Mouse (Mus musculus) liver, embryonic 14.5 days (tissue): ENCODE measurements around the gene Olfr51. TPM values are rescaled to one million over a fixed set of nuclear protein-coding genes. Genes with fewer than 3 reads are reported as not detected.
"Not testable (repeated sequence)": the region's sequence is repeated elsewhere in the genome, so short reads cannot be mapped to it uniquely, and the experiment has no call there.

ENCODE experiments used
- ATAC-seq: fragments of 200-750 bp; cut with Nextera tagmentation; 2 replicates; pipeline ENCODE4 v1.8.0; 2017; ENCODE audit warnings: moderate number of reproducible peaks, mild to moderate bottlenecking, moderate library complexity; ENCODE audit not compliant: insufficient read depth
- DNase-seq, 3 experiments: peaks; one replicate each; pipeline ENCODE4 v3.0.0-alpha.2; 2012 to 2013; ENCODE audit warnings: low read depth in 3 of 3, low spot score in 3 of 3
- H3K27ac ChIP-seq: fragments of 300-500 bp; sonication (generic); 2 replicates; pipeline ENCODE4 v1.5.1; 2014; ENCODE audit warnings: moderate library complexity, mild to moderate bottlenecking, control low read depth, inconsistent platforms
- H3K27me3 ChIP-seq: fragments of 300-500 bp; sonication (generic); 2 replicates; pipeline ENCODE4 v1.6.1; 2014; ENCODE audit warnings: mild to moderate bottlenecking, low read length, moderate library complexity; ENCODE audit not compliant: control insufficient read depth, insufficient read depth
- H3K36me3 ChIP-seq: fragments of 300-500 bp; sonication (generic); replicated peaks from 2 replicates; pipeline ENCODE4 v1.6.1; 2014; ENCODE audit warnings: low read depth; ENCODE audit not compliant: control insufficient read depth, insufficient read depth
- H3K4me1 ChIP-seq, 2 experiments: fragments of 200-500 bp in 1 of 2; fragments of 300-500 bp in 1 of 2; sonication (generic) in 1 of 2; replicated peaks; 2 replicates each; pipeline ENCODE4 v1.6.1; 2012 to 2014; ENCODE audit warnings: antibody characterized with exemption in 1 of 2, inconsistent platforms in 1 of 2, low read length in 1 of 2; ENCODE audit not compliant: control insufficient read depth in 2 of 2, insufficient read depth in 2 of 2
- H3K4me2 ChIP-seq: fragments of 300-500 bp; sonication (generic); 2 replicates; pipeline ENCODE4 v1.6.1; 2014; ENCODE audit warnings: low read depth, mild to moderate bottlenecking, control low read depth, moderate library complexity
- H3K4me3 ChIP-seq, 2 experiments: fragments of 200-500 bp in 1 of 2; fragments of 300-500 bp in 1 of 2; sonication (generic) in 1 of 2; 2 replicates each; pipeline ENCODE4 v1.5.1; 2012 to 2014; ENCODE audit warnings: low read depth in 2 of 2, low read length in 2 of 2, mild to moderate bottlenecking in 2 of 2, control low read depth in 1 of 2, inconsistent platforms in 1 of 2, moderate library complexity in 1 of 2; ENCODE audit not compliant: insufficient read depth in 1 of 2
- H3K9ac ChIP-seq: fragments of 300-500 bp; sonication (generic); replicated peaks from 2 replicates; pipeline ENCODE4 v1.6.1; 2014; ENCODE audit warnings: mild to moderate bottlenecking, control low read depth, moderate library complexity
- H3K9me3 ChIP-seq: fragments of 300-500 bp; sonication (generic); 2 replicates; pipeline ENCODE4 v1.6.1; 2016; ENCODE audit warnings: low read length, mixed read lengths; ENCODE audit not compliant: control insufficient read depth
- CTCF ChIP-seq: IDR thresholded peaks from 2 replicates; pipeline ENCODE4 v1.5.1; 2016; ENCODE audit warnings: antibody characterized with exemption, low read depth, control low read depth
- EP300 ChIP-seq: IDR thresholded peaks from 2 replicates; pipeline ENCODE4 v1.6.1; 2016; ENCODE audit warnings: antibody characterized with exemption, low read depth
- WGBS: fragments of 180-500 bp; shearing (Covaris S2); extraction: QIAGEN DNeasy Blood & Tissue Kit; methylation state at CpG from one replicate; pipeline ENCODE4 v1.1.7; 2014; ENCODE audit not compliant: insufficient replicate concordance; 5-methylcytosine and 5-hydroxymethylcytosine counted together
- polyA plus RNA-seq, 2 experiments: library from polyadenylated mRNA; depleted of rRNA in 1 of 2; stranded (reverse) in 1 of 2; unstranded in 1 of 2; fragments of >200 nt; fragmentation: Nextera tagmentation in 1 of 2; extraction: Ambion mirVana in 1 of 2; gene quantifications; 2 replicates each; pipeline versions ENCODE4 v1.2.1 to v1.2.3; 2012 to 2014

The Olfr51 gene
- polyA plus RNA-seq, 2 experiments: not detected

DNA sequence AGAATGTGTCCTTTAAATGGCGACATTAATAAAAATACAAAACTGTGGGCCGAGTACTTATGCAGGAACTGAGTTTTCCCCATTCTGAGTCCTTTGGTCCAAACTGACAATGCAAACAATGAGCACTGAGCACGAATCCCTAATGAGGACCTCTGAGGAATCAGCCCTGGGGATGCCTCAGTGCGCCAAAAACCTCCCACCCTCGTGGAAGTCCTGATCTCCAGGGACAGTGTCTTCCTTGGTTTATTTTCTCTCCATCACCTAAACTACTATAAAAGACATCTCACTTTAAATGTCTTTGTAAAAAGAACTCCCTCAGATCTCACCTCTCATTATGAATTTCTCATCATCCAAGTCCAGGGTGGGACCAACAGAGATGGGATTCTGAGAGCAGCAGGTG is 21.7 kb upstream of the Olfr51 start, which contains the start of gene Olfr1377:
Gene Olfr1377 (plus strand): TSS at position 301 of the 400 bp plus-strand sequence.
- ATAC-seq (no peak), DNase-seq (no peak)
- no peaks in the 10 kb centered on the region for H3K27me3 ChIP-seq
- no peak within 1 kb of the TSS for H3K4me3 ChIP-seq
- H3K27ac ChIP-seq: no peak within 1 kb of the TSS
- no peaks in the 10 kb centered on the region for H3K9me3 ChIP-seq
- H3K9ac ChIP-seq: no peak within 1 kb of the TSS
- H3K4me2 ChIP-seq: no peak within 1 kb of the TSS
- no peaks in the 10 kb centered on the region for H3K36me3 ChIP-seq
- no peaks in the 10 kb centered on the region for H3K4me1 ChIP-seq
- 56% methylated on average over 5 of the region's 5 CpGs for WGBS
- TF ChIP-seq CTCF: no peak
- no peak for TF ChIP-seq EP300

DNA sequence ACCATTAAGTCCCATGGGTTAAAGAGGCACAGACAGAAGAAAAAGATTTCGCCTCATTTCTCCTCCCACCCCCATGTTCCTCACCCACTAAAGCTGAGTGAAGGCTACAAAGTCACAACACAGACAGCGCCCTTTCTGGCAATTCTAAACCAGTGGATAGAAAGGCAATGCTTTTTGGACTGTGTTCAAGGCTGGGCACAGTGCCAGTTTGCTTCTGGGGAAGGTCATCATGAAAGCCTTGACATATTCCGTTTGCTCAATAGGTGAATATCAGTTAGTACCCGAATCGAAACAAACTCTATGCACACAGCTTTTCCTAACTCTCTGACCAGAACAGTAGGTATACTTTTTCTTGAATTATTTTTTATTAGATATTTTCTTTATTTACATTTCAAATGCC is 8.4 kb downstream of the Olfr51 start:
- H3K27ac ChIP-seq: no peak overlapping the region
- no peaks in the 10 kb centered on the region for H3K36me3 ChIP-seq
- no peaks in the 10 kb centered on the region for H3K27me3 ChIP-seq
- no peak overlapping the region for H3K9ac ChIP-seq
- no peak overlapping the region for H3K4me2 ChIP-seq
- H3K9me3 ChIP-seq: no peaks in the 10 kb centered on the region
- WGBS: 56% methylated on average over 5 of the region's 5 CpGs
- H3K4me1 ChIP-seq: no peaks in the 10 kb centered on the region
- no peak for DNase-seq
- H3K4me3 ChIP-seq: no peak overlapping the region
- TF ChIP-seq EP300: no peak
- no peak for TF ChIP-seq CTCF
- ATAC-seq: no peak

DNA sequence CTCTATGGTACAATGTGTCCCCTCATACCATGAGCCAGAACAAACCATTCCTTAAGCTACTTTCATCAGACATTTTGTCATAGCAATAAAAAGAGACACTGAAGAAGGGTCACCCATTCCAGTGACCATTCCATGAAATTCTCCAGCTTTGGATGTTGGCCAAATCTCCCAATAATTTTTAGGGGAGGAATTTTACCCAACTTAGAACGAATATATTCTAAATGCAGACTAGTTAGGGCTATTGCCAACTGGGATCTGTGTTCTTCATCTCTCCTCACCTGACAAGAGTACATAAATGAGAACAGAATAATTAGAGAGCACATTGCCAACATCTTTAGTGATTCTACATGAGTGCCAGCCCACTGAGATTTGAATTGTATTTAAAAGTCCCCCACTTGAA is 10.5 kb downstream of the Olfr51 start, which contains the start of gene Olfr54:
Gene Olfr54 (plus strand): TSS at position 301 of the 400 bp plus-strand sequence.
- H3K9ac ChIP-seq: no peak within 1 kb of the TSS
- no peak for DNase-seq
- ATAC-seq: no peak
- no peak within 1 kb of the TSS for H3K4me2 ChIP-seq
- no peaks in the 10 kb centered on the region for H3K4me1 ChIP-seq
- 32% methylated on average over 1 of the region's 1 CpGs for WGBS
- H3K36me3 ChIP-seq: no peaks in the 10 kb centered on the region
- H3K9me3 ChIP-seq: no peaks in the 10 kb centered on the region
- H3K27me3 ChIP-seq: no peaks in the 10 kb centered on the region
- no peak within 1 kb of the TSS for H3K4me3 ChIP-seq
- no peak within 1 kb of the TSS for H3K27ac ChIP-seq
- no peak for TF ChIP-seq EP300
- no peak for TF ChIP-seq CTCF

DNA sequence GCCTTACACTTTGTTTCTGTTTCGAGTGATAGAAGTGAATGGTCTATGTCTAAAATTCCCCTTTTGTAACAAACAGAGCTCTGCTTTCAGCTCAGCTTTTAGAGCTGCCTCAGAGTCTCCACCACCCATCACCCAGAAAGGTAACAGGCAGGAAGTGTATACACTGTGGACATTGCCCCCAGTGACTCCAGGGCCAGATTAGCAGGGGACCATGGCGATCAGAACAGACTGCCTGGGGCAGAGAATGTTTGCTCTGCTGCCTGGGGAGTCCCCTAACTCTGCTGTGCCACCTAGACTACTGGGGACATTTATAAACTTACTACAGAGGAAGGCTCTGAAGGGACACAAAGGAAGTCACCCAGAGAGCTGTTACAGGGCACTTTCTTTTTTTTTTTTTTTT is 12.9 kb downstream of the Olfr51 start:
- 21% methylated on average over 2 of the region's 2 CpGs for WGBS
- Histone ChIP-seq H3K9ac (no peak overlapping the region), H3K4me3 (no peak overlapping the region), H3K36me3 (no peaks in the 10 kb centered on the region), H3K4me1 (no peaks in the 10 kb centered on the region), H3K4me2 (no peak overlapping the region), H3K27ac (no peak overlapping the region), H3K27me3 (no peaks in the 10 kb centered on the region), H3K9me3 (no peaks in the 10 kb centered on the region)
- ATAC-seq (peak; percentile 53; the same call in 1 of the 2 replicates), DNase-seq (peak in 2 of 3 experiments; percentile 3 to 12)
- TF ChIP-seq CTCF: no peak
- TF ChIP-seq EP300: no peak

DNA sequence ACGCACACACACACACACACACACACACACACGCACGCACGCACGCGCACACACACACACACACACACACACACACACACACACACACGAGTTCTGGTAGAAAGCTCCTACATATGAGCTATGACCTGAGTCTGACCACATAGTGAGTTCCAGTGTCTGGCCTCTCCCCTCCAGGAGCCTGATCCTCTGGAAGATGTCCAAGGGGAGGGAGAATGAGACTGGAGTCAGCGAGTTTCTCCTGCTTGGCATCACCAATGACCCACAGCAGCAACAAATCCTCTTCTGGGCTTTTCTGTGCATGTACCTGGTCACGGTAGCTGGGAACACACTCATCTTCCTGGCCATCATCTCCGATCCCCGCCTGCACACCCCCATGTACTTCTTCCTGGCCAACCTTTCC is 23.4 kb downstream of the Olfr51 start:
- DNase-seq, H3K27ac ChIP-seq, H3K27me3 ChIP-seq, ATAC-seq, H3K4me2 ChIP-seq, H3K36me3 ChIP-seq, H3K9me3 ChIP-seq, H3K9ac ChIP-seq, H3K4me1 ChIP-seq, H3K4me3 ChIP-seq: not testable (repeated sequence)
- 69% methylated on average over 11 of the region's 11 CpGs for WGBS

DNA sequence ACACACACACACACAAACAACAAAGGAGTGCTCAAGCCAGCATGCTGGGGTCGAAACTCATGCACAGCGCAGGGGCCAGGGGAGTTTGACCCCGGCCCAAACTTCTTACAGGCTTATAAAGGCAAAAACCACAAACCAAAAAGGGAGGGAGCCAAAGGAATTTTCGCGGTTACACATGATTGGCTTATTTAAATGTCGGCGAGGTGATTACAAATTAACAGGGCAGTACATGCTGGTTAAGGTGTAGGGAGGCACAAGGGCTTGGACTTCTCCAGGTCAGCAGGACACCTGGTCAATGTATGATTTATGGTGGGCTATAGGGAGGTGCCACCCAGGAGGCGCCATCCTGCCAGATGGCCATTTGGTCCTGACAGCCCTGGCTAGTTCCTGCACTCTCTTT is 26.0 kb downstream of the Olfr51 start:
- WGBS: 58% methylated on average over 8 of the region's 8 CpGs
- H3K9me3 ChIP-seq, H3K9ac ChIP-seq, H3K27me3 ChIP-seq, H3K36me3 ChIP-seq, H3K4me1 ChIP-seq, H3K4me2 ChIP-seq, H3K27ac ChIP-seq, H3K4me3 ChIP-seq, DNase-seq, ATAC-seq: not testable (repeated sequence)
